Mouse (Mus musculus): ENCODE results near the gene Spn.

GRCm38 (mm10) chr7:127093914-127094313, 43.7 kb downstream of the Spn start:
- TF ChIP-seq CTCF (IDR thresholded peaks at IDR 0.05; ENCODE audit: borderline replicate concordance, insufficient read depth, low read length) (no peak), POLR2A (IDR thresholded peaks at IDR 0.05; ENCODE audit: low read depth, low read length) (no peak)

Measured in embryonic fibroblast, embryonic 13.5 days (primary cell).